Mouse (Mus musculus): ENCODE results near the gene Pkn2.

Pkn2 gene

GRCm38 (mm10) chr3:142743973-142744898, 137.6 kb downstream of the Pkn2 start:
- peak; percentile 86 for DNase-seq (ENCODE audit: low read depth, low spot score)
